Mouse (Mus musculus) erythroblast, embryonic 14.5 days (primary cell): Measurements from ENCODE around the gene Gpatch3. TPM values are rescaled to one million over a fixed set of nuclear protein-coding genes. Genes with fewer than 3 reads are reported as not detected.

Experiments used
- H3K27me3 ChIP-seq: 2 replicates; pipeline ENCODE4 v1.6.1; 2012; ENCODE audit warnings: inconsistent platforms; ENCODE audit not compliant: control insufficient read depth
- H3K36me3 ChIP-seq: 2 replicates; pipeline ENCODE4 v1.6.1; 2012; ENCODE audit warnings: mild to moderate bottlenecking, inconsistent platforms; ENCODE audit not compliant: control insufficient read depth
- H3K4me1 ChIP-seq: 2 replicates; pipeline ENCODE4 v1.6.1; 2012; ENCODE audit warnings: inconsistent platforms; ENCODE audit not compliant: control insufficient read depth
- H3K4me3 ChIP-seq: replicated peaks from 2 replicates; pipeline ENCODE3; 2012; ENCODE audit warnings: moderate library complexity, mild to moderate bottlenecking, inconsistent platforms
- H3K9me3 ChIP-seq: 2 replicates; pipeline ENCODE4 v1.6.1; 2012; ENCODE audit warnings: low read length, inconsistent platforms, mixed read lengths; ENCODE audit not compliant: control insufficient read depth
- GATA1 ChIP-seq: IDR thresholded peaks from 2 replicates; pipeline ENCODE4 v1.6.1; 2012; ENCODE audit warnings: low read length, inconsistent platforms, mixed read lengths
- TAL1 ChIP-seq: IDR thresholded peaks from 3 replicates; pipeline ENCODE4 v1.6.1; 2012; ENCODE audit warnings: low read length, inconsistent platforms, mixed read lengths
- polyA plus RNA-seq: library from polyadenylated mRNA; stranded (reverse); fragments of >175 nt; gene quantifications from 2 replicates; pipeline ENCODE4 v1.2.3, GENCODE M21; 2012

Gpatch3 gene
- polyA plus RNA-seq, 1 experiment, result 1.2 TPM

GRCm38 (mm10) chr4:133631769-133632411, 57.3 kb downstream of the Gpatch3 start:
- peak overlapping the region; percentile 67 for H3K4me3 ChIP-seq
- H3K9me3 ChIP-seq, result no peaks in the 10 kb centered on the region
- H3K36me3 ChIP-seq, result no peaks in the 10 kb centered on the region
- no peak for TF ChIP-seq GATA1
- TF ChIP-seq TAL1, result no peak
- H3K27me3 ChIP-seq, result peaks cover 9% of the 10 kb centered on the region
- peaks cover 24% of the 10 kb centered on the region for H3K4me1 ChIP-seq

- Histone ChIP-seq H3K4me3 (peak overlapping the region; percentile 67), H3K36me3 (no peaks in the 10 kb centered on the region), H3K27me3 (peaks cover 9% of the 10 kb centered on the region), H3K4me1 (peaks cover 24% of the 10 kb centered on the region), H3K9me3 (no peaks in the 10 kb centered on the region)
- no peak for TF ChIP-seq GATA1
- TF ChIP-seq TAL1, result no peak
Measured at GRCm38 (mm10) chr4:133632483-133633327, 58.2 kb downstream of the Gpatch3 start.

GRCm38 (mm10) chr4:133633332-133634042, 58.9 kb downstream of the Gpatch3 start:
- Histone ChIP-seq H3K4me1 (peaks cover 24% of the 10 kb centered on the region), H3K9me3 (no peaks in the 10 kb centered on the region), H3K27me3 (peaks cover 9% of the 10 kb centered on the region), H3K4me3 (peak overlapping the region; percentile 67), H3K36me3 (no peaks in the 10 kb centered on the region)
- TF ChIP-seq TAL1 (no peak), GATA1 (no peak)

Other genes with a start within 250 kb of the Gpatch3 start
- 23.1 and 24.0 TPM in 2 replicates for gene Wdtc1, start 221.3 kb upstream of the Gpatch3 start, polyA plus RNA-seq
- gene Slc9a1, start 205.0 kb upstream of the Gpatch3 start, polyA plus RNA-seq, result 3.7 and 3.8 TPM in 2 replicates
- not detected in 2 replicates for gene Tent5b, start 94.6 kb upstream of the Gpatch3 start, polyA plus RNA-seq
- gene Trnp1, start 76.2 kb upstream of the Gpatch3 start, polyA plus RNA-seq, result not detected in 2 replicates
- not detected in 2 replicates for gene Kdf1, start 55.8 kb upstream of the Gpatch3 start, polyA plus RNA-seq
- 24.0 and 28.9 TPM in 2 replicates for gene Nudc, start 28.7 kb upstream of the Gpatch3 start, polyA plus RNA-seq
- gene Nr0b2, start 21.4 kb upstream of the Gpatch3 start, polyA plus RNA-seq, result not detected in 2 replicates
- gene Gpn2, start 9.6 kb downstream of the Gpatch3 start, polyA plus RNA-seq, result 4.0 and 4.2 TPM in 2 replicates
- gene Sfn, start 27.4 kb downstream of the Gpatch3 start, polyA plus RNA-seq, result 0.06 and 0.22 TPM in 2 replicates
- gene Zdhhc18, start 75.4 kb downstream of the Gpatch3 start, polyA plus RNA-seq, result 0.25 and 0.43 TPM in 2 replicates
- gene Pigv, start 97.9 kb downstream of the Gpatch3 start, polyA plus RNA-seq, result 1.6 and 2.0 TPM in 2 replicates
- gene Arid1a, start 182.0 kb downstream of the Gpatch3 start, polyA plus RNA-seq, result 2.3 and 2.6 TPM in 2 replicates